Mouse (Mus musculus): ENCODE data around the gene Cers6. TPM values are rescaled to one million over a fixed set of nuclear protein-coding genes. Genes with fewer than 3 reads are reported as not detected.

Gene Cers6
- polyA plus RNA-seq, 1 experiment = 10.3 TPM

- Histone ChIP-seq H3ac (ENCODE audit: control insufficient read depth, insufficient read length, low read depth) (peak overlapping the region; percentile 67), H3K4me3 (ENCODE audit: insufficient read depth, poor library complexity, severe bottlenecking) (peak overlapping the region; percentile 85), H3K27me3 (ENCODE audit: control insufficient read depth, insufficient read depth, insufficient read length) (no peaks in the 10 kb centered on the region), H3K79me2 (ENCODE audit: control insufficient read depth, insufficient read depth) (peaks cover 65% of the 10 kb centered on the region), H3K79me3 (ENCODE audit: low read depth) (peaks cover 51% of the 10 kb centered on the region), H3K36me3 (ENCODE audit: control insufficient read depth, insufficient read depth) (peaks cover 4% of the 10 kb centered on the region)
- TF ChIP-seq CTCF (IDR thresholded peaks at IDR 0.05; ENCODE audit: control insufficient read depth, insufficient read depth, insufficient read length) (no peak), CEBPB (IDR thresholded peaks at IDR 0.05; ENCODE audit: low read depth) (no peak), FOSL1 (IDR thresholded peaks at IDR 0.05; ENCODE audit: insufficient read depth, low read length, poor library complexity, severe bottlenecking) (no peak), USF1 (IDR thresholded peaks at IDR 0.05; ENCODE audit: low read depth) (no peak), MYOG (IDR thresholded peaks at IDR 0.05; ENCODE audit: control insufficient read depth, extremely low read depth, insufficient read length) (no peak), MYOD1 (IDR thresholded peaks at IDR 0.05; ENCODE audit: control insufficient read depth, insufficient read length, low read depth) (no peak), MAX (IDR thresholded peaks at IDR 0.05) (no peak)
These were observed 1.4 kb downstream of the Cers6 start for GRCm38 (mm10) chr2:68862464-68863266.

GRCm38 (mm10) chr2:68863561-68863960 is 2.3 kb downstream of the Cers6 start:
- peaks cover 4% of the 10 kb centered on the region for H3K36me3 ChIP-seq (ENCODE audit: control insufficient read depth, insufficient read depth)
- H3K79me3 ChIP-seq (ENCODE audit: low read depth) = peaks cover 59% of the 10 kb centered on the region
- peaks cover 74% of the 10 kb centered on the region for H3K79me2 ChIP-seq (ENCODE audit: control insufficient read depth, insufficient read depth)
- H3ac ChIP-seq (ENCODE audit: control insufficient read depth, insufficient read length, low read depth) = no peak overlapping the region
- no peak overlapping the region for H3K4me3 ChIP-seq (ENCODE audit: insufficient read depth, poor library complexity, severe bottlenecking)
- TF ChIP-seq MYOD1 (IDR thresholded peaks at IDR 0.05; ENCODE audit: control insufficient read depth, insufficient read length, low read depth) (no peak), CTCF (IDR thresholded peaks at IDR 0.05; ENCODE audit: control insufficient read depth, insufficient read depth, insufficient read length) (no peak), USF1 (IDR thresholded peaks at IDR 0.05; ENCODE audit: low read depth) (no peak)
- no peaks in the 10 kb centered on the region for H3K27me3 ChIP-seq (ENCODE audit: control insufficient read depth, insufficient read depth, insufficient read length)

- Histone ChIP-seq H3K36me3 (ENCODE audit: control insufficient read depth, insufficient read depth) (peaks cover 4% of the 10 kb centered on the region), H3K79me2 (ENCODE audit: control insufficient read depth, insufficient read depth) (peaks cover 82% of the 10 kb centered on the region), H3K27me3 (ENCODE audit: control insufficient read depth, insufficient read depth, insufficient read length) (no peaks in the 10 kb centered on the region), H3K79me3 (ENCODE audit: low read depth) (peaks cover 67% of the 10 kb centered on the region), H3ac (ENCODE audit: control insufficient read depth, insufficient read length, low read depth) (no peak overlapping the region), H3K4me3 (ENCODE audit: insufficient read depth, poor library complexity, severe bottlenecking) (no peak overlapping the region)
- TF ChIP-seq USF1 (IDR thresholded peaks at IDR 0.05; ENCODE audit: low read depth) (no peak), MAX (IDR thresholded peaks at IDR 0.05) (no peak), MYOG (IDR thresholded peaks at IDR 0.05; ENCODE audit: control insufficient read depth, extremely low read depth, insufficient read length) (no peak), MYOD1 (IDR thresholded peaks at IDR 0.05; ENCODE audit: control insufficient read depth, insufficient read length, low read depth) (no peak), CTCF (IDR thresholded peaks at IDR 0.05; ENCODE audit: control insufficient read depth, insufficient read depth, insufficient read length) (no peak), CEBPB (IDR thresholded peaks at IDR 0.05; ENCODE audit: low read depth) (no peak)
These were observed 3.1 kb downstream of the Cers6 start for GRCm38 (mm10) chr2:68864366-68864765.

- Histone ChIP-seq H3K36me3 (ENCODE audit: control insufficient read depth, insufficient read depth) (peaks cover 4% of the 10 kb centered on the region), H3K79me3 (ENCODE audit: low read depth) (peaks cover 86% of the 10 kb centered on the region), H3K4me3 (ENCODE audit: insufficient read depth, poor library complexity, severe bottlenecking) (no peak overlapping the region), H3K27me3 (ENCODE audit: control insufficient read depth, insufficient read depth, insufficient read length) (no peaks in the 10 kb centered on the region), H3ac (ENCODE audit: control insufficient read depth, insufficient read length, low read depth) (no peak overlapping the region), H3K79me2 (ENCODE audit: control insufficient read depth, insufficient read depth) (peaks cover 99% of the 10 kb centered on the region)
- TF ChIP-seq CEBPB (IDR thresholded peaks at IDR 0.05; ENCODE audit: low read depth) (no peak), USF1 (IDR thresholded peaks at IDR 0.05; ENCODE audit: low read depth) (no peak), FOSL1 (IDR thresholded peaks at IDR 0.05; ENCODE audit: insufficient read depth, low read length, poor library complexity, severe bottlenecking) (no peak), MAX (IDR thresholded peaks at IDR 0.05) (no peak), CTCF (IDR thresholded peaks at IDR 0.05; ENCODE audit: control insufficient read depth, insufficient read depth, insufficient read length) (no peak), MYOG (IDR thresholded peaks at IDR 0.05; ENCODE audit: control insufficient read depth, extremely low read depth, insufficient read length) (no peak), MYOD1 (IDR thresholded peaks at IDR 0.05; ENCODE audit: control insufficient read depth, insufficient read length, low read depth) (no peak)
These were observed 5.9 kb downstream of the Cers6 start for GRCm38 (mm10) chr2:68867148-68867547.

GRCm38 (mm10) chr2:68870999-68871780 is 9.9 kb downstream of the Cers6 start:
- TF ChIP-seq MYOG (IDR thresholded peaks at IDR 0.05; ENCODE audit: control insufficient read depth, extremely low read depth, insufficient read length) = no peak
- no peak for TF ChIP-seq USF1 (IDR thresholded peaks at IDR 0.05; ENCODE audit: low read depth)
- TF ChIP-seq MYOD1 (IDR thresholded peaks at IDR 0.05; ENCODE audit: control insufficient read depth, insufficient read length, low read depth) = peak; percentile 83
- TF ChIP-seq FOSL1 (IDR thresholded peaks at IDR 0.05; ENCODE audit: insufficient read depth, low read length, poor library complexity, severe bottlenecking) = no peak
- peak; percentile 4 for TF ChIP-seq CEBPB (IDR thresholded peaks at IDR 0.05; ENCODE audit: low read depth)
- TF ChIP-seq CTCF (IDR thresholded peaks at IDR 0.05; ENCODE audit: control insufficient read depth, insufficient read depth, insufficient read length) = no peak
- Histone ChIP-seq H3K4me3 (ENCODE audit: insufficient read depth, poor library complexity, severe bottlenecking) (no peak overlapping the region), H3K79me3 (ENCODE audit: low read depth) (peaks cover 66% of the 10 kb centered on the region), H3K36me3 (ENCODE audit: control insufficient read depth, insufficient read depth) (no peaks in the 10 kb centered on the region), H3ac (ENCODE audit: control insufficient read depth, insufficient read length, low read depth) (no peak overlapping the region), H3K27me3 (ENCODE audit: control insufficient read depth, insufficient read depth, insufficient read length) (no peaks in the 10 kb centered on the region), H3K79me2 (ENCODE audit: control insufficient read depth, insufficient read depth) (peaks cover 99% of the 10 kb centered on the region)
